Mouse (Mus musculus): ENCODE measurements around the gene Anapc15-ps. TPM values are rescaled to one million over a fixed set of nuclear protein-coding genes. Genes with fewer than 3 reads are reported as not detected.

The Anapc15-ps gene
- total and polyA plus RNA-seq, 2 experiments from 2014 or later = not detected

GRCm38 (mm10) chr10:95708001-95708400, 34.8 kb upstream of the Anapc15-ps start:
- Histone ChIP-seq H3K9me3 (replicated peaks; ENCODE audit: control insufficient read depth, low read length) (no peaks in the 10 kb centered on the region), H3K27me3 (ENCODE audit: control insufficient read depth, insufficient read depth, low read length) (no peaks in the 10 kb centered on the region), H3K4me2 (ENCODE audit: low read depth, low read length) (no peak overlapping the region), H3K27ac (ENCODE audit: low read depth) (peak overlapping the region; percentile 57; the same call in 1 of the 2 replicates), H3K9ac (replicated peaks; ENCODE audit: low read depth, low read length) (no peak overlapping the region), H3K4me1 (ENCODE audit: control insufficient read depth, insufficient read depth) (peaks cover 20% of the 10 kb centered on the region; the same call in 1 of the 2 replicates), H3K4me3 (ENCODE audit: low read depth, low read length) (no peak overlapping the region), H3K36me3 (replicated peaks; ENCODE audit: control insufficient read depth, insufficient read depth, low read length) (no peaks in the 10 kb centered on the region)
- DNase-seq (ENCODE audit: low spot score) = peak; percentile 63
- WGBS = 36% methylated on average over 5 of the region's 5 CpGs
- ATAC-seq (ENCODE audit: insufficient read depth, low read depth) = peak; percentile 84
- TF ChIP-seq EP300 (IDR thresholded peaks at IDR 0.05; ENCODE audit: low read depth) (peak; percentile 85), CTCF (IDR thresholded peaks at IDR 0.05; ENCODE audit: low read depth) (no peak)

- no peak for DNase-seq (ENCODE audit: low spot score)
- 78% methylated on average over 9 of the region's 9 CpGs for WGBS
- no peak for ATAC-seq (ENCODE audit: insufficient read depth, low read depth)
- no peak overlapping the region for H3K27ac ChIP-seq (ENCODE audit: low read depth)
- no peaks in the 10 kb centered on the region for H3K27me3 ChIP-seq (ENCODE audit: control insufficient read depth, insufficient read depth, low read length)
- H3K36me3 ChIP-seq (replicated peaks; ENCODE audit: control insufficient read depth, insufficient read depth, low read length) = no peaks in the 10 kb centered on the region
- H3K4me1 ChIP-seq (ENCODE audit: control insufficient read depth, insufficient read depth) = peaks cover 20% of the 10 kb centered on the region; the same call in 1 of the 2 replicates
- no peak overlapping the region for H3K4me3 ChIP-seq (ENCODE audit: low read depth, low read length)
- no peaks in the 10 kb centered on the region for H3K9me3 ChIP-seq (replicated peaks; ENCODE audit: control insufficient read depth, low read length)
- no peak overlapping the region for H3K9ac ChIP-seq (replicated peaks; ENCODE audit: low read depth, low read length)
- H3K4me2 ChIP-seq (ENCODE audit: low read depth, low read length) = no peak overlapping the region
- TF ChIP-seq CTCF (IDR thresholded peaks at IDR 0.05; ENCODE audit: low read depth) (no peak), EP300 (IDR thresholded peaks at IDR 0.05; ENCODE audit: low read depth) (no peak)
These were observed 33.6 kb upstream of the Anapc15-ps start for GRCm38 (mm10) chr10:95706867-95707266.

GRCm38 (mm10) chr10:95705747-95706146, 32.5 kb upstream of the Anapc15-ps start:
- Histone ChIP-seq H3K27me3 (ENCODE audit: control insufficient read depth, insufficient read depth, low read length) (no peaks in the 10 kb centered on the region), H3K9ac (replicated peaks; ENCODE audit: low read depth, low read length) (no peak overlapping the region), H3K4me3 (ENCODE audit: low read depth, low read length) (no peak overlapping the region), H3K36me3 (replicated peaks; ENCODE audit: control insufficient read depth, insufficient read depth, low read length) (no peaks in the 10 kb centered on the region), H3K9me3 (replicated peaks; ENCODE audit: control insufficient read depth, low read length) (no peaks in the 10 kb centered on the region), H3K4me1 (ENCODE audit: control insufficient read depth, insufficient read depth) (peaks cover 20% of the 10 kb centered on the region; the same call in 1 of the 2 replicates), H3K4me2 (ENCODE audit: low read depth, low read length) (no peak overlapping the region), H3K27ac (ENCODE audit: low read depth) (no peak overlapping the region)
- WGBS = 52% methylated on average over 3 of the region's 3 CpGs
- no peak for DNase-seq (ENCODE audit: low spot score)
- no peak for ATAC-seq (ENCODE audit: insufficient read depth, low read depth)
- TF ChIP-seq CTCF (IDR thresholded peaks at IDR 0.05; ENCODE audit: low read depth) (no peak), EP300 (IDR thresholded peaks at IDR 0.05; ENCODE audit: low read depth) (no peak)

GRCm38 (mm10) chr10:95704847-95705246, 31.6 kb upstream of the Anapc15-ps start:
- Histone ChIP-seq H3K27me3 (ENCODE audit: control insufficient read depth, insufficient read depth, low read length) (no peaks in the 10 kb centered on the region), H3K36me3 (replicated peaks; ENCODE audit: control insufficient read depth, insufficient read depth, low read length) (no peaks in the 10 kb centered on the region), H3K9ac (replicated peaks; ENCODE audit: low read depth, low read length) (no peak overlapping the region), H3K4me3 (ENCODE audit: low read depth, low read length) (no peak overlapping the region), H3K4me1 (ENCODE audit: control insufficient read depth, insufficient read depth) (peaks cover 20% of the 10 kb centered on the region; the same call in 1 of the 2 replicates), H3K4me2 (ENCODE audit: low read depth, low read length) (no peak overlapping the region), H3K27ac (ENCODE audit: low read depth) (no peak overlapping the region), H3K9me3 (replicated peaks; ENCODE audit: control insufficient read depth, low read length) (no peaks in the 10 kb centered on the region)
- DNase-seq (ENCODE audit: low spot score) (no peak), ATAC-seq (ENCODE audit: insufficient read depth, low read depth) (no peak)
- TF ChIP-seq CTCF (IDR thresholded peaks at IDR 0.05; ENCODE audit: low read depth) (no peak), EP300 (IDR thresholded peaks at IDR 0.05; ENCODE audit: low read depth) (no peak)
- 81% methylated on average over 6 of the region's 6 CpGs for WGBS

GRCm38 (mm10) chr10:95703730-95704129, 30.5 kb upstream of the Anapc15-ps start:
- no peak overlapping the region for H3K27ac ChIP-seq (ENCODE audit: low read depth)
- H3K4me3 ChIP-seq (ENCODE audit: low read depth, low read length) = no peak overlapping the region
- no peak for ATAC-seq (ENCODE audit: insufficient read depth, low read depth)
- no peak for DNase-seq (ENCODE audit: low spot score)
- H3K9me3 ChIP-seq (replicated peaks; ENCODE audit: control insufficient read depth, low read length) = no peaks in the 10 kb centered on the region
- no peak overlapping the region for H3K4me2 ChIP-seq (ENCODE audit: low read depth, low read length)
- no peaks in the 10 kb centered on the region for H3K27me3 ChIP-seq (ENCODE audit: control insufficient read depth, insufficient read depth, low read length)
- no peak overlapping the region for H3K9ac ChIP-seq (replicated peaks; ENCODE audit: low read depth, low read length)
- peaks cover 11% of the 10 kb centered on the region; the same call in 1 of the 2 replicates for H3K4me1 ChIP-seq (ENCODE audit: control insufficient read depth, insufficient read depth)
- 89% methylated on average over 5 of the region's 5 CpGs for WGBS
- H3K36me3 ChIP-seq (replicated peaks; ENCODE audit: control insufficient read depth, insufficient read depth, low read length) = no peaks in the 10 kb centered on the region
- no peak for TF ChIP-seq CTCF (IDR thresholded peaks at IDR 0.05; ENCODE audit: low read depth)
- TF ChIP-seq EP300 (IDR thresholded peaks at IDR 0.05; ENCODE audit: low read depth) = no peak

GRCm38 (mm10) chr10:95700422-95700821, 27.2 kb upstream of the Anapc15-ps start:
- no peak for DNase-seq (ENCODE audit: low spot score)
- H3K9ac ChIP-seq (replicated peaks; ENCODE audit: low read depth, low read length) = no peak overlapping the region
- no peaks in the 10 kb centered on the region for H3K36me3 ChIP-seq (replicated peaks; ENCODE audit: control insufficient read depth, insufficient read depth, low read length)
- no peak overlapping the region for H3K4me2 ChIP-seq (ENCODE audit: low read depth, low read length)
- no peak for ATAC-seq (ENCODE audit: insufficient read depth, low read depth)
- TF ChIP-seq EP300 (IDR thresholded peaks at IDR 0.05; ENCODE audit: low read depth) (no peak), CTCF (IDR thresholded peaks at IDR 0.05; ENCODE audit: low read depth) (no peak)
- H3K4me1 ChIP-seq (ENCODE audit: control insufficient read depth, insufficient read depth) = peaks cover 8% of the 10 kb centered on the region; the same call in 1 of the 2 replicates
- 71% methylated on average over 4 of the region's 4 CpGs for WGBS
- H3K27ac ChIP-seq (ENCODE audit: low read depth) = no peak overlapping the region
- H3K27me3 ChIP-seq (ENCODE audit: control insufficient read depth, insufficient read depth, low read length) = no peaks in the 10 kb centered on the region
- H3K4me3 ChIP-seq (ENCODE audit: low read depth, low read length) = no peak overlapping the region
- H3K9me3 ChIP-seq (replicated peaks; ENCODE audit: control insufficient read depth, low read length) = no peaks in the 10 kb centered on the region

Measured in heart, postnatal 0 days (tissue).